ENCODE assay signal across 8 mouse cellular contexts in the genomic region with DNA sequence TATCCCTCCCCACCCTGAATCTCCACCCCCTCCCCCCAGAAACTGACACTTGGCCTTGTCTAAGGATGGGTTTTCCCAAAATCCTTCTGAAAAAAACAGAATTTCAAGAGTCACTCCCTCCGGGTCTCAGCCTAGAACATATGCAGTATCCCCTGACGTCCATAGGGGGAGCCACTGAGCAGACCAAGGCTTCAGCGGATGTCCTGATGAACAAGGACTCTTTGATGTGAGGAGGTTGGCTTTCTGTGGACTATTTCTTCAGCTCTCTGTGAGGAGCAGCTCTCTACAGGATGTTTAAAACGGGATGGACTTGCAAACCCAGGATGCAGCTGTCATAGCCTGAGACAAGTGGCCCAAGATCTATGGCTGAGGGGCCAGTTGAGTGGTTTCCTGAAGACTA. TPM values are rescaled to one million over a fixed set of nuclear protein-coding genes. Genes with fewer than 3 reads are reported as not detected.
DNase-seq lines count a peak whose midpoint lies in the region; ATAC-seq and TF ChIP-seq lines count a peak whose summit lies in the region.

No protein-coding gene starts in this region.

- ATAC-seq in kidney, embryonic 14.5 days (ENCODE audit: low FRiP score, low TSS enrichment) = no peak
- ATAC-seq in G1E (ENCODE audit: extremely low read depth, insufficient number of reproducible peaks, low FRiP score, poor library complexity, severe bottlenecking) = no peak
- no peak for ATAC-seq in midbrain, embryonic 11.5 days (ENCODE audit: low FRiP score)

- no peak for TF ChIP-seq POLR2A in embryonic fibroblast, embryonic 13.5 days (IDR thresholded peaks at IDR 0.05; ENCODE audit: low read depth, low read length)

- H3K4me1 ChIP-seq in kidney, embryonic 14.5 days (ENCODE audit: control insufficient read depth, insufficient read depth, low read length) = peaks cover 6% of the 10 kb centered on the region; the same call in 1 of the 2 replicates
- no peaks in the 10 kb centered on the region for H3K4me1 ChIP-seq in G1E (ENCODE audit: insufficient read depth, low read depth, low read length)
- H3K4me1 ChIP-seq in embryonic fibroblast, embryonic 13.5 days (ENCODE audit: control insufficient read depth, insufficient read depth, low read length) = no peaks in the 10 kb centered on the region
- H3K4me1 ChIP-seq in midbrain, embryonic 11.5 days (ENCODE audit: control insufficient read depth, insufficient read depth, low read length) = peaks cover 9% of the 10 kb centered on the region; the same call in 1 of the 2 replicates

- H3K36me3 ChIP-seq in kidney, embryonic 14.5 days (ENCODE audit: control insufficient read depth, insufficient read depth, low read length) = no peaks in the 10 kb centered on the region
- no peaks in the 10 kb centered on the region for H3K36me3 ChIP-seq in G1E (replicated peaks)
- no peaks in the 10 kb centered on the region for H3K36me3 ChIP-seq in midbrain, embryonic 11.5 days (ENCODE audit: control insufficient read depth, insufficient read depth, low read length)

- DNase-seq in kidney, adult 18-20 months = peak; percentile 22
- DNase-seq in G1E (ENCODE audit: low spot score) (no peak), MN1 (ENCODE audit: low spot score) (no peak)
- peak; percentile 91 for DNase-seq in midbrain, embryonic 11.5 days (ENCODE audit: low spot score, missing footprints)
- DNase-seq in right cerebral cortex, postnatal 36 days (ENCODE audit: low spot score in 2 of 2) = no peak
- DNase-seq in gastrocnemius, postnatal 14 days = no peak

- H3K4me2 ChIP-seq in kidney, embryonic 14.5 days (replicated peaks; ENCODE audit: low read depth, low read length) = no peak overlapping the region
- H3K4me2 ChIP-seq in midbrain, embryonic 11.5 days = no peak overlapping the region

- peak; percentile 60 for TF ChIP-seq CTCF in G1E (IDR thresholded peaks at IDR 0.05; ENCODE audit: low read depth, low read length)
- TF ChIP-seq CTCF in embryonic fibroblast, embryonic 13.5 days (IDR thresholded peaks at IDR 0.05; ENCODE audit: borderline replicate concordance, insufficient read depth, low read length) = peak; percentile 18; the same call in 1 of the 2 replicates

- no peak overlapping the region for H3K27ac ChIP-seq in kidney, embryonic 14.5 days (ENCODE audit: low read depth, low read length)
- no peak overlapping the region for H3K27ac ChIP-seq in embryonic fibroblast, embryonic 13.5 days (ENCODE audit: insufficient read depth, low read length)
- peak overlapping the region; percentile 35; the same call in 1 of the 2 replicates for H3K27ac ChIP-seq in midbrain, embryonic 11.5 days (ENCODE audit: low read depth, low read length)

- no peaks in the 10 kb centered on the region for H3K9me3 ChIP-seq in kidney, embryonic 14.5 days (ENCODE audit: control insufficient read depth, low read length)
- no peaks in the 10 kb centered on the region for H3K9me3 ChIP-seq in G1E (replicated peaks)
- no peaks in the 10 kb centered on the region for H3K9me3 ChIP-seq in midbrain, embryonic 11.5 days (ENCODE audit: control insufficient read depth, low read length)

- H3K9ac ChIP-seq in kidney, embryonic 14.5 days (ENCODE audit: low read depth, low read length) = no peak overlapping the region
- no peak overlapping the region for H3K9ac ChIP-seq in midbrain, embryonic 11.5 days (ENCODE audit: low read length)

- WGBS in kidney, embryonic 14.5 days = 23% methylated on average over 4 of the region's 4 CpGs
- 32% methylated on average over 4 of the region's 4 CpGs for WGBS in midbrain, embryonic 11.5 days

- intact Hi-C loops in gastrocnemius, postnatal 14 days (cut with DNase I; ENCODE audit: low total_unique reads) = no loop called here

- H3K4me3 ChIP-seq in kidney, embryonic 14.5 days (ENCODE audit: low read length) = no peak overlapping the region
- H3K4me3 ChIP-seq in G1E (ENCODE audit: low read depth, low read length) = no peak overlapping the region
- H3K4me3 ChIP-seq in embryonic fibroblast, embryonic 13.5 days (ENCODE audit: insufficient read depth, low read length) = no peak overlapping the region
- H3K4me3 ChIP-seq in midbrain, embryonic 11.5 days (ENCODE audit: low read depth, low read length) = no peak overlapping the region

- no peaks in the 10 kb centered on the region for H3K27me3 ChIP-seq in kidney, embryonic 14.5 days (ENCODE audit: control insufficient read depth, insufficient read depth, low read length)
- peaks cover 49% of the 10 kb centered on the region for H3K27me3 ChIP-seq in G1E (ENCODE audit: insufficient read depth, low read length)
- no peaks in the 10 kb centered on the region for H3K27me3 ChIP-seq in midbrain, embryonic 11.5 days (ENCODE audit: control insufficient read depth, insufficient read depth, low read length)

RNA-seq across cellular contexts. Expression of a gene that starts 53.1 kb away (rescaled TPM):
- polyA plus RNA-seq in kidney, embryonic 14.5 days (2014; fragmentation: Nextera tagmentation; extraction: Ambion mirVana) = 0.77 and 0.87 TPM in 2 replicates
- total RNA-seq in G1E (2014; fragmentation: Nextera tagmentation) (not detected in 2 replicates), G1E (2017) (0.05 and 0.06 TPM in 2 replicates)
- 0.09 TPM in 1 of 2 replicates, not detected in the other for polyA plus RNA-seq in G1E (2012)
- polyA plus RNA-seq in embryonic fibroblast, embryonic 13.5 days (2011; ENCODE audit: insufficient read length, low read depth, missing spikeins) = not detected in 2 replicates
- 1.3 and 1.7 TPM in 2 replicates for polyA plus RNA-seq in midbrain, embryonic 11.5 days (2014; fragmentation: Nextera tagmentation; extraction: Ambion mirVana)
- total RNA-seq in gastrocnemius, postnatal 14 days (2021) = 1 to 10 TPM in 1 of 2 experiments, under 1 TPM in 1; 0.78 to 1.0 TPM

Comparison
In these comparisons a context has a peak if more than half of its experiments do, and no peak if none do; other contexts are left out.
1. DNase-seq: peak in kidney, adult 18-20 months (single experiment) and midbrain, embryonic 11.5 days (single experiment); none in G1E (single experiment), MN1 (single experiment), right cerebral cortex, postnatal 36 days (0 of 2) and gastrocnemius, postnatal 14 days (single experiment).